ENCODE assay signal across 30 mouse cellular contexts in the genomic region with DNA sequence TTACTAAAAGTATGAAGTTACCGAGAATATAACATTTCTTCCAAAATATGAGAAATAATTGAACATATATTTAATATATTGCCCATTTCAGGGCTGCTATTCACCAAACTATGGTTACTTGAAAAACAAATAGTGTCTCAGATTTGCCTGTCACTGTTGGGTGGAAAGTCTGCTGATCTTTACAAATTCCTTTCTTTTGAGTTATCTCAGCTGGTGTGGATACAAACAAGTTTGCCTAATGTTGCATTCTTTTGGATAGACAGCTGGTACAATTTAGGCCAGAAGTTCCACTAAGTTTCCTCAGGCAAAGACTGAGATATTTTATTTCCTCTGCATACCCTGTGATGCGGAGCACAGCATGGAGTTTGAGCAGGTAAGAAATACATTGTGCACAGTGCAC.
DNase-seq lines count a peak whose midpoint lies in the region; ATAC-seq and TF ChIP-seq lines count a peak whose summit lies in the region.
"Had no signal": no experiment of that assay in that cellular context is flagged by ENCODE, and none has a peak within 500 bp of the region (broad histone marks: within the 10 kb centered on the region; RNA-seq: fewer than 3 reads in every experiment).

No protein-coding gene starts in this region.

- H3K36me3 ChIP-seq in kidney, embryonic 14.5 days (ENCODE audit: control insufficient read depth, insufficient read depth, low read length): no peaks in the 10 kb centered on the region
- H3K36me3 ChIP-seq in lung, postnatal 0 days (ENCODE audit: insufficient read depth, low read length): no peaks in the 10 kb centered on the region
- H3K36me3 ChIP-seq: embryonic facial prominence, embryonic 10.5 days; embryonic facial prominence, embryonic 15.5 days; forebrain, embryonic 12.5 days; heart, embryonic 10.5 days; heart, embryonic 15.5 days; hindbrain, embryonic 12.5 days; limb, embryonic 12.5 days; liver, embryonic 15.5 days; midbrain, embryonic 15.5 days; neural tube, embryonic 15.5 days had no signal

- no peak for TF ChIP-seq POLR2A in lung, adult 2 months (IDR thresholded peaks at IDR 0.05; ENCODE audit: borderline replicate concordance, extremely low read depth, low read depth, low read length)

- TF ChIP-seq CTCF in lung, postnatal 0 days (IDR thresholded peaks at IDR 0.05): no peak
- no peak for TF ChIP-seq CTCF in lung, adult 2 months (IDR thresholded peaks at IDR 0.05; ENCODE audit: insufficient read depth, low read length)

- DNase-seq in kidney, adult 9 months: peak; percentile 19
- peak; percentile 76 for DNase-seq in lung, postnatal 0 days (ENCODE audit: low spot score)
- no peak for DNase-seq in lung, adult 2 months
- DNase-seq in 3T3-L1 (ENCODE audit: low read depth, low spot score): peak; percentile 43
- DNase-seq in Muller cell, postnatal 12 days (ENCODE audit: inconsistent ontology term): peak; percentile 46
- DNase-seq in left cerebral cortex, postnatal 10 days (ENCODE audit: extremely low spot score in 1 of 2, low spot score in 2 of 2): no peak
- DNase-seq: adrenal gland, postnatal 10 days; cerebellum, adult 8-10 months; cerebellum, postnatal 25 days; forebrain, postnatal 0 days; layer of hippocampus, adult 9-11 months; retina, postnatal 1 day; right cerebral cortex, postnatal 14 days; thymus, adult 18-20 months; thymus, postnatal 25 days had no signal

- no peaks in the 10 kb centered on the region for H3K4me1 ChIP-seq in kidney, embryonic 14.5 days (ENCODE audit: control insufficient read depth, insufficient read depth, low read length)
- no peaks in the 10 kb centered on the region for H3K4me1 ChIP-seq in lung, postnatal 0 days (ENCODE audit: insufficient read depth, low read depth, low read length)
- no peaks in the 10 kb centered on the region for H3K4me1 ChIP-seq in lung, adult 2 months (ENCODE audit: control insufficient read depth, insufficient read depth, low read length)
- H3K4me1 ChIP-seq: embryonic facial prominence, embryonic 10.5 days; embryonic facial prominence, embryonic 15.5 days; forebrain, embryonic 12.5 days; heart, embryonic 10.5 days; heart, embryonic 15.5 days; hindbrain, embryonic 12.5 days; limb, embryonic 12.5 days; liver, embryonic 15.5 days; midbrain, embryonic 15.5 days; neural tube, embryonic 15.5 days had no signal

- no peak overlapping the region for H3K9ac ChIP-seq in kidney, embryonic 14.5 days (ENCODE audit: low read depth, low read length)
- H3K9ac ChIP-seq in lung, postnatal 0 days (replicated peaks; ENCODE audit: low read depth): no peak overlapping the region
- H3K9ac ChIP-seq: embryonic facial prominence, embryonic 15.5 days; forebrain, embryonic 12.5 days; forebrain, postnatal 0 days; heart, embryonic 15.5 days; hindbrain, embryonic 12.5 days; limb, embryonic 12.5 days; liver, embryonic 15.5 days; midbrain, embryonic 15.5 days; neural tube, embryonic 15.5 days had no signal

- 88% methylated on average over 2 of the region's 2 CpGs for WGBS in kidney, embryonic 14.5 days
- WGBS in lung, postnatal 0 days: 79% methylated on average over 2 of the region's 2 CpGs
- 78% methylated on average over 2 of the region's 2 CpGs for WGBS in lung, adult 2 months

- H3K27ac ChIP-seq in kidney, embryonic 14.5 days (ENCODE audit: low read depth, low read length): no peak overlapping the region
- H3K27ac ChIP-seq in lung, postnatal 0 days (ENCODE audit: low read length): no peak overlapping the region
- H3K27ac ChIP-seq: embryonic facial prominence, embryonic 10.5 days; embryonic facial prominence, embryonic 15.5 days; forebrain, embryonic 12.5 days; heart, embryonic 10.5 days; heart, embryonic 15.5 days; hindbrain, embryonic 12.5 days; hindbrain, postnatal 0 days; limb, embryonic 12.5 days; liver, embryonic 15.5 days; macrophage; midbrain, embryonic 15.5 days; neural tube, embryonic 15.5 days had no signal

- no peak overlapping the region for H3K4me3 ChIP-seq in kidney, embryonic 14.5 days (ENCODE audit: low read length)
- no peak overlapping the region for H3K4me3 ChIP-seq in lung, postnatal 0 days (ENCODE audit: low read depth, low read length)
- no peak overlapping the region for H3K4me3 ChIP-seq in lung, adult 2 months (replicated peaks; ENCODE audit: extremely low read depth, low read depth, low read length)
- H3K4me3 ChIP-seq: embryonic facial prominence, embryonic 10.5 days; embryonic facial prominence, embryonic 15.5 days; forebrain, embryonic 12.5 days; heart, embryonic 10.5 days; heart, embryonic 15.5 days; hindbrain, embryonic 12.5 days; limb, embryonic 12.5 days; liver, embryonic 15.5 days; midbrain, embryonic 15.5 days; neural tube, embryonic 15.5 days had no signal

- H3K9me3 ChIP-seq in kidney, embryonic 14.5 days (ENCODE audit: control insufficient read depth, low read length): no peaks in the 10 kb centered on the region
- H3K9me3 ChIP-seq in lung, postnatal 0 days (ENCODE audit: low read length): no peaks in the 10 kb centered on the region
- H3K9me3 ChIP-seq: embryonic facial prominence, embryonic 10.5 days; embryonic facial prominence, embryonic 15.5 days; forebrain, embryonic 12.5 days; heart, embryonic 10.5 days; heart, embryonic 15.5 days; hindbrain, embryonic 12.5 days; limb, embryonic 12.5 days; liver, embryonic 15.5 days; midbrain, embryonic 15.5 days; neural tube, embryonic 15.5 days had no signal

- intact Hi-C loops in left cerebral cortex, postnatal 10 days (cut with DNase I): no loop called here

- no peak overlapping the region for H3K4me2 ChIP-seq in kidney, embryonic 14.5 days (replicated peaks; ENCODE audit: low read depth, low read length)
- H3K4me2 ChIP-seq in lung, postnatal 0 days (replicated peaks; ENCODE audit: low read depth, low read length): no peak overlapping the region
- H3K4me2 ChIP-seq: embryonic facial prominence, embryonic 15.5 days; forebrain, embryonic 12.5 days; heart, embryonic 15.5 days; hindbrain, embryonic 12.5 days; limb, embryonic 12.5 days; liver, embryonic 15.5 days; midbrain, embryonic 15.5 days; neural tube, embryonic 15.5 days had no signal

- ATAC-seq in kidney, embryonic 14.5 days (ENCODE audit: low FRiP score, low TSS enrichment): no peak
- ATAC-seq in lung, postnatal 0 days: peak; percentile 46
- ATAC-seq: forebrain, postnatal 0 days; hindbrain, postnatal 0 days; intestine, postnatal 0 days; midbrain, embryonic 15.5 days had no signal

- H3K27me3 ChIP-seq in kidney, embryonic 14.5 days (ENCODE audit: control insufficient read depth, insufficient read depth, low read length): no peaks in the 10 kb centered on the region
- no peaks in the 10 kb centered on the region for H3K27me3 ChIP-seq in lung, postnatal 0 days (replicated peaks; ENCODE audit: insufficient read depth, low read length)
- H3K27me3 ChIP-seq: CH12.LX; embryonic facial prominence, embryonic 15.5 days; forebrain, embryonic 12.5 days; heart, embryonic 15.5 days; hindbrain, embryonic 12.5 days; limb, embryonic 12.5 days; liver, embryonic 15.5 days; midbrain, embryonic 15.5 days; neural tube, embryonic 15.5 days had no signal

- TF ChIP-seq EP300 in lung, postnatal 0 days (IDR thresholded peaks at IDR 0.05): no peak

Comparison
In these comparisons a context has a peak if more than half of its experiments do, and no peak if none do; other contexts are left out.
1. DNase-seq: peak in kidney, adult 9 months (single experiment), lung, postnatal 0 days (single experiment), 3T3-L1 (single experiment) and Muller cell, postnatal 12 days (single experiment); none in lung, adult 2 months (single experiment) and left cerebral cortex, postnatal 10 days (0 of 2).